Mouse (Mus musculus) lung, postnatal 0 days (tissue): ENCODE measurements around the gene Camk1g. TPM values are rescaled to one million over a fixed set of nuclear protein-coding genes. Genes with fewer than 3 reads are reported as not detected.

Experiments used
- ATAC-seq: fragments of 200-750 bp; cut with Nextera tagmentation; 2 replicates; pipeline ENCODE4 v1.8.0; 2017; ENCODE audit warnings: moderate library complexity
- DNase-seq: peaks from one replicate; pipeline ENCODE4 v3.0.0-alpha.2; 2016; ENCODE audit warnings: low spot score
- H3K27ac ChIP-seq: fragments of 300-500 bp; sonication (generic); 2 replicates; pipeline ENCODE4 v1.5.1; 2014; ENCODE audit warnings: antibody characterized with exemption, mild to moderate bottlenecking, low read length, mixed read lengths
- H3K27me3 ChIP-seq: fragments of 300-500 bp; sonication (generic); replicated peaks from 2 replicates; pipeline ENCODE4 v1.6.1; 2014; ENCODE audit warnings: low read length, mixed read lengths; ENCODE audit not compliant: insufficient read depth
- H3K36me3 ChIP-seq: fragments of 300-500 bp; sonication (generic); 2 replicates; pipeline ENCODE4 v1.6.1; 2014; ENCODE audit warnings: low read length, mixed read lengths; ENCODE audit not compliant: insufficient read depth
- H3K4me1 ChIP-seq: fragments of 300-500 bp; sonication (generic); 2 replicates; pipeline ENCODE4 v1.6.1; 2014; ENCODE audit warnings: antibody characterized with exemption, low read depth, low read length, mixed read lengths; ENCODE audit not compliant: insufficient read depth
- H3K4me2 ChIP-seq: fragments of 300-500 bp; sonication (generic); replicated peaks from 2 replicates; pipeline ENCODE4 v1.6.1; 2014; ENCODE audit warnings: low read depth, mild to moderate bottlenecking, low read length, moderate library complexity, mixed read lengths
- H3K4me3 ChIP-seq: fragments of 300-500 bp; sonication (generic); 2 replicates; pipeline ENCODE4 v1.5.1; 2014; ENCODE audit warnings: low read depth, low read length
- H3K9ac ChIP-seq: fragments of 300-500 bp; sonication (generic); replicated peaks from 2 replicates; pipeline ENCODE4 v1.6.1; 2014; ENCODE audit warnings: low read depth, mild to moderate bottlenecking
- H3K9me3 ChIP-seq: fragments of 300-500 bp; sonication (generic); 2 replicates; pipeline ENCODE4 v1.6.1; 2016; ENCODE audit warnings: low read length, mixed read lengths
- CTCF ChIP-seq: IDR thresholded peaks from 2 replicates; pipeline ENCODE4 v1.5.1; 2016; ENCODE audit warnings: antibody characterized with exemption, mild to moderate bottlenecking
- EP300 ChIP-seq: IDR thresholded peaks from 2 replicates; pipeline ENCODE4 v1.6.1; 2016; ENCODE audit warnings: antibody characterized with exemption, mild to moderate bottlenecking, control low read depth
- WGBS: fragments of 180-500 bp; shearing (Covaris S2); extraction: QIAGEN DNeasy Blood & Tissue Kit; methylation state at CpG from one replicate; pipeline ENCODE4 v1.1.7; 2014; 5-methylcytosine and 5-hydroxymethylcytosine counted together
- polyA plus RNA-seq: library from polyadenylated mRNA; unstranded; fragments of >200 nt; fragmentation: Nextera tagmentation; extraction: Ambion mirVana; gene quantifications from 2 replicates; pipeline ENCODE4 v1.2.1, GENCODE M21; 2015

Gene Camk1g
- polyA plus RNA-seq, 1 experiment from 2014 or later = 15.9 TPM

DNA sequence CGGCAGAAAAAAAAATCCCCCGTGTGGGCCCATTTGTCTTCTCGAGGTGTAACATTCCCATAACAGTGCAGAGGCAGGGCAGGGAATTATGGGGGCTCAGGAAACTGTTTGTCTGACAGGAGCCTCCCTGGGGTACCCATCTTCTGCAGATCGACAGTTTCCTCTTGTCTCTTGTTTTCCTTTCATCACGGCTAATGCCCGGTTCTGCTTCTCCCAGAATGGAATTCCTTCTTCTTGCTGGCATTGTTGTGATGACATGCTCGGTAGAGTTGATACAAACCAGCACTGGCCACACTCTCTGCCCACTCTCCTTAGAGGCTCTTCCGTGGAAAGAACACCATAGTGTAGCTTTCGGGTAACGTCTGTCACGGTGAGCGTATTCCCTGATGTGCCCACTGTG lies 19.9 kb upstream of the Camk1g start:
- 61% methylated on average over 12 of the region's 12 CpGs for WGBS
- no peak overlapping the region for H3K9ac ChIP-seq
- H3K9me3 ChIP-seq = no peaks in the 10 kb centered on the region
- no peak overlapping the region for H3K27ac ChIP-seq
- peaks cover 2% of the 10 kb centered on the region; the same call in 1 of the 2 replicates for H3K4me1 ChIP-seq
- H3K4me2 ChIP-seq = no peak overlapping the region
- TF ChIP-seq EP300 (no peak), CTCF (no peak)
- ATAC-seq (no peak), DNase-seq (no peak)
- 0 out of 2 replicates have a peak, but pooled peaks cover 4% of the 10 kb centered on the region for H3K27me3 ChIP-seq
- H3K4me3 ChIP-seq = no peak overlapping the region
- no peaks in the 10 kb centered on the region for H3K36me3 ChIP-seq

- ATAC-seq (no peak), DNase-seq (no peak)
- Histone ChIP-seq H3K4me2 (no peak overlapping the region), H3K9me3 (no peaks in the 10 kb centered on the region), H3K27me3 (0 out of 2 replicates have a peak, but pooled peaks cover 4% of the 10 kb centered on the region), H3K36me3 (no peaks in the 10 kb centered on the region), H3K4me1 (peaks cover 2% of the 10 kb centered on the region; the same call in 1 of the 2 replicates), H3K9ac (no peak overlapping the region), H3K27ac (no peak overlapping the region), H3K4me3 (no peak overlapping the region)
- 27% methylated on average over 3 of the region's 3 CpGs for WGBS
- TF ChIP-seq CTCF (no peak), EP300 (no peak)
Measured at GRCm38 (mm10) chr1:193389505-193389904, 19.4 kb upstream of the Camk1g start.

DNA sequence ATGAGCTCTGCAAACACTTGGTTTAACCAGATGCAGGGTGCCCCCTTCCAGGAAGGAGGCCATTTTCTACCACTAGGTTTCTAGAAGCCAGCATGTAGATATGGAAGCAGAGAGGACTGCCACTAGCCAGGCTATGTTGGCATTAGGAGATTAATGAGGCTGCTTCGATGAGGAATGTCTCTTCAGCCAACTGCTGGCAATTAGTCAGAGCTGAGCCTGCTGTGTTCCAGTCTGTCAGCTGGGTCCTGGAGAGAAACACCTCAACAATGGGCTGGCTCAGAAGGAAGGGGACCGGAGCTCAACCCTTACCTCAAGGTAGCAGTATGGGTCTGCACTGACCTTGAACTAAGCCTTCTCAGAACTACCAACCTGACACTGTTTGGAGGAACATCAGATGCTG lies 17.1 kb upstream of the Camk1g start:
- no peak for TF ChIP-seq EP300
- TF ChIP-seq CTCF = no peak
- Histone ChIP-seq H3K36me3 (no peaks in the 10 kb centered on the region), H3K9ac (no peak overlapping the region), H3K27ac (no peak overlapping the region), H3K27me3 (0 out of 2 replicates have a peak, but pooled peaks cover 4% of the 10 kb centered on the region), H3K4me1 (peaks cover 6% of the 10 kb centered on the region; the same call in 1 of the 2 replicates), H3K9me3 (no peaks in the 10 kb centered on the region), H3K4me2 (no peak overlapping the region), H3K4me3 (no peak overlapping the region)
- DNase-seq (no peak), ATAC-seq (no peak)
- 43% methylated on average over 2 of the region's 2 CpGs for WGBS

GRCm38 (mm10) chr1:193386136-193386535 lies 16.0 kb upstream of the Camk1g start:
- TF ChIP-seq EP300 (no peak), CTCF (peak; percentile 93)
- under 1% methylated on average over 5 of the region's 5 CpGs for WGBS
- Histone ChIP-seq H3K4me1 (peaks cover 9% of the 10 kb centered on the region; the same call in 1 of the 2 replicates), H3K27me3 (0 out of 2 replicates have a peak, but pooled peaks cover 4% of the 10 kb centered on the region), H3K36me3 (no peaks in the 10 kb centered on the region), H3K9me3 (no peaks in the 10 kb centered on the region), H3K9ac (no peak overlapping the region), H3K4me2 (no peak overlapping the region), H3K27ac (no peak overlapping the region), H3K4me3 (no peak overlapping the region)
- DNase-seq = peak; percentile 93
- peak; percentile 23 for ATAC-seq

DNA sequence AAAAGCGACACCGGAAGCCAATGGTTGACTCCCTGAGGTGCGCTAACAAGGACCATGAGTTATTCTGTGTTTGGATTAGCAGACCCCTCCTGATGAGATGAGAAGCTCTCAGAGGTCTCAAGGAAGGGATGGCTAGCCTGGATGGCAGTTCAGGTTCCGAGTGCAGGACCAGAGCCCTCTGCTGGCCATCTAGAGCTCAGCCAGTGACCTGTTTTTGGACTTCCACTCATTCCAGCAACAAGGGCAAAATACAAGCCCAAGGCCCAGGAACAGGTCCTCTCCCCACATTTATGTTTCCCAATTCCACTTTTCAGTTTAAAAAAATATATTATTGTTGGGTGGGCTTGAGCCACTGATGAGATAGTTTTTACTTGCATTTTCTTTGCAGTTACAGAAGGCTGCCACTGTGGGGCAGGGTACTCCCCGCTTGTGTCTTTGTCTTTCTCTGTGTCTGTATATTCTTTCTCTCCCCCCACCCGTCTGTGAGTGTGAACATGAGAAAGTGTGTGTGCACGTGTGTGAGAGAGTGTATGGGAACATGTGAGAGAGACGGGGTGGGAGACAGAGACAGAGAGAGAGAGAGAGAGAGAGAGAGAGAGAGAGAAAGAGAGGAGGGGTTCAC lies 12.9 kb upstream of the Camk1g start:
- Histone ChIP-seq H3K9me3 (no peaks in the 10 kb centered on the region), H3K9ac (no peak overlapping the region), H3K27me3 (no peaks in the 10 kb centered on the region), H3K4me3 (peak overlapping the region; percentile 28), H3K4me2 (peak overlapping the region; percentile 58), H3K4me1 (peaks cover 9% of the 10 kb centered on the region; the same call in 1 of the 2 replicates), H3K27ac (no peak overlapping the region), H3K36me3 (no peaks in the 10 kb centered on the region)
- DNase-seq (peak; percentile 78), ATAC-seq (peak; percentile 60)
- 2% methylated on average over 8 of the region's 8 CpGs for WGBS
- TF ChIP-seq CTCF (peak; percentile 80), EP300 (no peak)

- under 1% methylated on average over 8 of the region's 8 CpGs for WGBS
Measured at GRCm38 (mm10) chr1:193382435-193382834, 12.3 kb upstream of the Camk1g start.

More at GRCm38 (mm10) chr1:193382435-193382834, 12.3 kb upstream of the Camk1g start:
- DNase-seq (peak; percentile 58), ATAC-seq (peak; percentile 81)
- Histone ChIP-seq H3K27ac (no peak overlapping the region), H3K9ac (no peak overlapping the region), H3K4me3 (peak overlapping the region; percentile 28), H3K4me2 (peak overlapping the region; percentile 58), H3K36me3 (no peaks in the 10 kb centered on the region), H3K9me3 (no peaks in the 10 kb centered on the region), H3K27me3 (no peaks in the 10 kb centered on the region), H3K4me1 (peaks cover 9% of the 10 kb centered on the region; the same call in 1 of the 2 replicates)
- no peak for TF ChIP-seq CTCF
- no peak for TF ChIP-seq EP300
